20 mouse cellular contexts compared by ENCODE assay signal in genomic region chr2:80603771-80604426, GRCm38 (mm10). TPM values are rescaled to one million over a fixed set of nuclear protein-coding genes. Genes with fewer than 3 reads are reported as not detected.
DNase-seq lines count a peak whose midpoint lies in the region; ATAC-seq and TF ChIP-seq lines count a peak whose summit lies in the region.
"Had no signal": no experiment of that assay in that cellular context is flagged by ENCODE, and none has a peak within 500 bp of the region (broad histone marks: within the 10 kb centered on the region; RNA-seq: fewer than 3 reads in every experiment).

No protein-coding gene starts in this region.

- H3K9me3 ChIP-seq in forebrain, embryonic 14.5 days (replicated peaks; ENCODE audit: control insufficient read depth, low read length) = no peaks in the 10 kb centered on the region
- H3K9me3 ChIP-seq in forebrain, embryonic 11.5 days (ENCODE audit: control insufficient read depth, low read length) = no peaks in the 10 kb centered on the region
- H3K9me3 ChIP-seq: heart, embryonic 15.5 days; hindbrain, embryonic 10.5 days; limb, embryonic 13.5 days had no signal

- intact Hi-C loops in left cerebral cortex, postnatal 4 days (cut with DNase I) = no loop called here

- no peaks in the 10 kb centered on the region; the same call in 1 of the 2 replicates for H3K4me1 ChIP-seq in forebrain, embryonic 14.5 days (ENCODE audit: control insufficient read depth, insufficient read depth, low read length)
- no peaks in the 10 kb centered on the region for H3K4me1 ChIP-seq in forebrain, embryonic 11.5 days (replicated peaks; ENCODE audit: control insufficient read depth, insufficient read depth, low read length)
- H3K4me1 ChIP-seq: heart, embryonic 15.5 days; hindbrain, embryonic 10.5 days had no signal

- no peak for TF ChIP-seq CTCF in brain, embryonic 14.5 days (IDR thresholded peaks at IDR 0.05; ENCODE audit: borderline replicate concordance, extremely low read depth, insufficient read depth, insufficient read length)

- DNase-seq in forebrain, embryonic 14.5 days (ENCODE audit: low spot score) = peak; percentile 73
- no peak for DNase-seq in forebrain, embryonic 11.5 days (ENCODE audit: low spot score)
- DNase-seq in left cerebral cortex, postnatal 4 days = peak; percentile 26
- DNase-seq in left cerebral cortex, adult 11 months (ENCODE audit: low spot score) = no peak
- peak; percentile 83 for DNase-seq in brain, embryonic 14.5 days (ENCODE audit: low read depth)
- peak; percentile 54 to 72 for DNase-seq in layer of hippocampus, postnatal 14 days (ENCODE audit: low spot score in 2 of 2)
- no peak for DNase-seq in adrenal gland, postnatal 10 days
- DNase-seq: heart, adult 18-20 months; kidney, adult 8-10 months; kidney, postnatal 25 days; midbrain, embryonic 14.5 days had no signal

- no peaks in the 10 kb centered on the region for H3K36me3 ChIP-seq in forebrain, embryonic 14.5 days (ENCODE audit: control insufficient read depth, insufficient read depth, low read length)
- H3K36me3 ChIP-seq in forebrain, embryonic 11.5 days (ENCODE audit: control insufficient read depth, insufficient read depth, low read length) = no peaks in the 10 kb centered on the region
- H3K36me3 ChIP-seq: heart, embryonic 15.5 days; hindbrain, embryonic 10.5 days; limb, embryonic 13.5 days had no signal

- H3K4me2 ChIP-seq in forebrain, embryonic 14.5 days (ENCODE audit: low read length) = no peak overlapping the region
- no peak overlapping the region for H3K4me2 ChIP-seq in forebrain, embryonic 11.5 days (ENCODE audit: low read depth, low read length, severe bottlenecking)
- H3K4me2 ChIP-seq: heart, embryonic 15.5 days; limb, embryonic 13.5 days had no signal

- no peak overlapping the region for H3K4me3 ChIP-seq in forebrain, embryonic 14.5 days (ENCODE audit: low read depth, low read length)
- no peak overlapping the region for H3K4me3 ChIP-seq in forebrain, embryonic 11.5 days (ENCODE audit: low read depth, low read length)
- H3K4me3 ChIP-seq: erythroblast, embryonic 14.5 days; heart, embryonic 15.5 days; hindbrain, embryonic 10.5 days; left cerebral cortex, adult 2 months; limb, embryonic 13.5 days had no signal

- H3K27me3 ChIP-seq in forebrain, embryonic 14.5 days (replicated peaks; ENCODE audit: control insufficient read depth, insufficient read depth, low read length) = no peaks in the 10 kb centered on the region
- no peaks in the 10 kb centered on the region for H3K27me3 ChIP-seq in forebrain, embryonic 11.5 days (ENCODE audit: control insufficient read depth, insufficient read depth, low read length)
- H3K27me3 ChIP-seq: heart, embryonic 15.5 days; limb, embryonic 13.5 days had no signal

- ATAC-seq in forebrain, embryonic 14.5 days = peak; percentile 86
- no peak for ATAC-seq in forebrain, embryonic 11.5 days (replicated peaks; ENCODE audit: low FRiP score)
- ATAC-seq: inflammation-experienced regulatory T-cells, adult 6 months; Patski had no signal

- no peak for TF ChIP-seq POLR2A in brain, embryonic 14.5 days (IDR thresholded peaks at IDR 0.05; ENCODE audit: borderline replicate concordance, extremely low read depth, insufficient read depth, insufficient read length, poor library complexity, severe bottlenecking)

- H3K9ac ChIP-seq in forebrain, embryonic 14.5 days (ENCODE audit: low read length) = no peak overlapping the region
- no peak overlapping the region for H3K9ac ChIP-seq in forebrain, embryonic 11.5 days (ENCODE audit: low read length)
- H3K9ac ChIP-seq: heart, embryonic 15.5 days; limb, embryonic 13.5 days; liver, embryonic 14.5 days had no signal

- WGBS in forebrain, embryonic 14.5 days = 71% methylated on average over 19 of the region's 19 CpGs
- WGBS in forebrain, embryonic 11.5 days = 90% methylated on average over 19 of the region's 19 CpGs

- H3K27ac ChIP-seq in forebrain, embryonic 14.5 days (ENCODE audit: low read depth, low read length) = peak overlapping the region; percentile 48
- H3K27ac ChIP-seq in forebrain, embryonic 11.5 days (ENCODE audit: low read depth, low read length) = no peak overlapping the region
- H3K27ac ChIP-seq: heart, embryonic 15.5 days; hindbrain, embryonic 10.5 days; left cerebral cortex, adult 2 months; limb, embryonic 13.5 days; liver, embryonic 14.5 days; stomach, postnatal 0 days had no signal

RNA-seq across cellular contexts. Expression of gene Dusp19, which starts 12.9 kb away (rescaled TPM):
- 18.8 and 19.7 TPM in 2 replicates for polyA plus RNA-seq in forebrain, embryonic 14.5 days (2014; fragmentation: Nextera tagmentation; extraction: Ambion mirVana)
- polyA plus RNA-seq in forebrain, embryonic 11.5 days (2014; fragmentation: Nextera tagmentation; extraction: Ambion mirVana) = 17.7 and 19.6 TPM in 2 replicates
- total RNA-seq in left cerebral cortex, postnatal 4 days (2021) = 10 to 100 TPM; 19.0 to 23.7 TPM
- 14.1 and 15.5 TPM in 2 replicates for polyA plus RNA-seq in brain, embryonic 14.5 days (2012; rRNA removed)
- 10 to 100 TPM; 20.1 to 23.6 TPM for total RNA-seq in layer of hippocampus, postnatal 14 days (2021)
- total RNA-seq in adrenal gland, postnatal 10 days (2021) = 10 to 100 TPM in 1 of 2 experiments, 1 to 10 TPM in 1; 9.0 to 13.3 TPM
- polyA plus RNA-seq: erythroblast, embryonic 14.5 days had no signal

RNA-seq across cellular contexts. Expression of gene Nup35, which starts 13.1 kb away (rescaled TPM):
- 66.1 and 66.6 TPM in 2 replicates for polyA plus RNA-seq in forebrain, embryonic 14.5 days (2014; fragmentation: Nextera tagmentation; extraction: Ambion mirVana)
- polyA plus RNA-seq in forebrain, embryonic 11.5 days (2014; fragmentation: Nextera tagmentation; extraction: Ambion mirVana) = 64.5 and 66.4 TPM in 2 replicates
- total RNA-seq in left cerebral cortex, postnatal 4 days (2021) = 10 to 100 TPM; 26.5 to 28.1 TPM
- polyA plus RNA-seq in brain, embryonic 14.5 days (2012; rRNA removed) = 50.7 and 77.4 TPM in 2 replicates
- 10 to 100 TPM; 15.7 to 23.5 TPM for total RNA-seq in layer of hippocampus, postnatal 14 days (2021)
- 10 to 100 TPM; 14.6 to 18.6 TPM for total RNA-seq in adrenal gland, postnatal 10 days (2021)

RNA-seq across cellular contexts. Expression of gene Nckap1, which starts 22.7 kb away (rescaled TPM):
- 71.3 and 76.9 TPM in 2 replicates for polyA plus RNA-seq in forebrain, embryonic 14.5 days (2014; fragmentation: Nextera tagmentation; extraction: Ambion mirVana)
- polyA plus RNA-seq in forebrain, embryonic 11.5 days (2014; fragmentation: Nextera tagmentation; extraction: Ambion mirVana) = 68.0 and 70.9 TPM in 2 replicates
- 100 to 1,000 TPM; 250 to 254 TPM for total RNA-seq in left cerebral cortex, postnatal 4 days (2021)
- polyA plus RNA-seq in brain, embryonic 14.5 days (2012; rRNA removed) = 102 and 119 TPM in 2 replicates
- 100 to 1,000 TPM; 474 to 483 TPM for total RNA-seq in layer of hippocampus, postnatal 14 days (2021)
- 100 to 1,000 TPM; 111 to 115 TPM for total RNA-seq in adrenal gland, postnatal 10 days (2021)

Comparison
In these comparisons a context has a peak if more than half of its experiments do, and no peak if none do; other contexts are left out.
1. DNase-seq: peak in forebrain, embryonic 14.5 days (single experiment), left cerebral cortex, postnatal 4 days (single experiment), brain, embryonic 14.5 days (single experiment) and layer of hippocampus, postnatal 14 days (2 of 2); none in forebrain, embryonic 11.5 days (single experiment), left cerebral cortex, adult 11 months (single experiment) and adrenal gland, postnatal 10 days (single experiment).